Mouse (Mus musculus) cortical plate, adult 2 months (tissue): ENCODE results near the gene Abcc12.
A peak's percentile ranks its signal among the peaks of the same experiment; 100 is the strongest.

Experiments used
- CTCF ChIP-seq: fragments of 200-500 bp; IDR thresholded peaks from 2 replicates; pipeline ENCODE4 v1.5.1; 2011; ENCODE audit warnings: mild to moderate bottlenecking, control low read depth, low read length; ENCODE audit not compliant: insufficient read depth; ENCODE audit errors: extremely low read depth
- POLR2A ChIP-seq: fragments of 200-500 bp; IDR thresholded peaks from 2 replicates; pipeline ENCODE4 v1.6.1; 2011; ENCODE audit warnings: mild to moderate bottlenecking, low read length, control low read depth; ENCODE audit not compliant: insufficient read depth; ENCODE audit errors: extremely low read depth

DNA sequence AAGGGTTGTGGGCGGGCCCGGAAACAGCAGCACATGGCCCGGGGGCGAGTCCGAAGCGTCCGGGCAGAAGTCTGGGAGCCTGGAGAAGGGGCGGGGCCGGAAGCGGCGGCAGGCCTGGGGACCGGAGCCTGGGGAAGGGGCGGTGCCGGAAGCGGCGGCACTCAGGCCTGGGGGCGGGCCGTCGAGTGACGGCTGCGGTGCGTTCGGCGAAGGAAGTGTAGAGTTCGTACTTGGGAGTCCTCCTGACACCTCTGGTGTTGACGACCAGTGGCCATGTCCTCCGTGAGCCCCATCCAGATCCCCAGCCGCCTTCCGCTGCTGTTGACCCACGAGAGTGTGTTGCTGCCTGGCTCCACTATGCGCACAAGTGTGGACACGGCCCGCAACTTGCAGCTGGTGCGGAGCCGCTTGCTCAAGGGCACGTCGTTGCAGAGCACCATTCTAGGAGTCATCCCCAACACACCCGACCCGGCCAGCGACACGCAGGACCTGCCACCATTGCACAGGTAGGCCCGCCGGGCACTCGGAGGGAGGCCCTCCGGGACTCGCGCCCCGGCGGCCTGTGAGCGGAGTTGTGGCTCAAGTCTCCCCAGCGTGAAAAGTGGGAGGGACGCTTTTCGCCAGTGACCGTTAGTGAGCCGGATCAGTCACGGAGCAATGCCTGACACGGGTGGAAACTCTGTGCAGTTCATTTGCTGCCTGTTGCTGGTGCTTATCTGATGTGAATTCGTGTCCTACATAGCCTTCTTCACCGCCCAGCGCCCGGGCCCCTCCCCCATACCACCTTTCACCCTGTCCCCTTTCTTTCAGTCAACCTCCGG lies 43.6 kb upstream of the Abcc12 start, which contains the start of gene Lonp2:
- no peak for TF ChIP-seq CTCF
- peak; percentile 72; the same call in 1 of the 2 replicates for TF ChIP-seq POLR2A
